19 mouse cellular contexts compared by ENCODE assay signal in the genomic region with DNA sequence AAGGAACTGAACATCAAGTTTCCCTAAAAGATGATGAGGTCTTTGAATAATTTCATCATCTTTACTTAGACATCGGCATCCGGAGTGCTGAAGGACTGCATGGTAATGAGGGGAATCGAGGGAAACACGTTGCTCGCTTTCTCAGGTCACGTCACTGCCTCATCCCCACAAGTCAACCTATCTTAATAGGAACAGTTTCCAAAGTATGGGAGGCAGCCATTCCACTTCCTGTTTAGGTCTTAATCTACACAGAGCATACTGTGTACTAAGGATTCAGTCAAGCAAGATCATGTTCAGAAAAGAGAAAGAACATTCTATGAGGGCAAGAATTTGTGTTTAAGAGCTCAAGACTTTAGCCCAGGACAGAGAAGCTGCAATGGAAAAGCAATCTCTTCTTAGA.
"Had no signal": no experiment of that assay in that cellular context is flagged by ENCODE, and none has a peak within 500 bp of the region (broad histone marks: within the 10 kb centered on the region; RNA-seq: fewer than 3 reads in every experiment).

No protein-coding gene starts in this region.

- H3K27me3 ChIP-seq: midbrain, embryonic 13.5 days; neural tube, embryonic 13.5 days; neural tube, embryonic 15.5 days had no signal

- H3K4me1 ChIP-seq: midbrain, embryonic 13.5 days; neural tube, embryonic 13.5 days; neural tube, embryonic 15.5 days had no signal

- H3K9me3 ChIP-seq: midbrain, embryonic 13.5 days; neural tube, embryonic 13.5 days; neural tube, embryonic 15.5 days had no signal

- H3K27ac ChIP-seq: liver, embryonic 14.5 days; macrophage; midbrain, embryonic 13.5 days; neural tube, embryonic 13.5 days; neural tube, embryonic 15.5 days had no signal

- H3K9ac ChIP-seq: liver, embryonic 14.5 days; lung, embryonic 14.5 days; midbrain, embryonic 13.5 days; neural tube, embryonic 13.5 days; neural tube, embryonic 15.5 days had no signal

- ATAC-seq: midbrain, embryonic 13.5 days; midbrain, embryonic 16.5 days had no signal

- H3K36me3 ChIP-seq: midbrain, embryonic 13.5 days; neural tube, embryonic 13.5 days; neural tube, embryonic 15.5 days had no signal

- H3K4me3 ChIP-seq: midbrain, embryonic 13.5 days; myocyte; neural tube, embryonic 13.5 days; neural tube, embryonic 15.5 days had no signal

- DNase-seq: lung, adult 18-20 months; lung, embryonic 14.5 days; lung, postnatal 10 days; lung, postnatal 36 days; retina, postnatal 1 day; right cerebral cortex, adult 18-20 months; right cerebral cortex, postnatal 25 days; right cerebral cortex, postnatal 4 days; spleen, adult 18-20 months; thymus, adult 2 months; thymus, postnatal 25 days; thymus, postnatal 4 days had no signal
